Mouse (Mus musculus): ENCODE data around the gene Oxct1.
A peak's percentile ranks its signal among the peaks of the same experiment; 100 is the strongest.

Oxct1 gene

DNA sequence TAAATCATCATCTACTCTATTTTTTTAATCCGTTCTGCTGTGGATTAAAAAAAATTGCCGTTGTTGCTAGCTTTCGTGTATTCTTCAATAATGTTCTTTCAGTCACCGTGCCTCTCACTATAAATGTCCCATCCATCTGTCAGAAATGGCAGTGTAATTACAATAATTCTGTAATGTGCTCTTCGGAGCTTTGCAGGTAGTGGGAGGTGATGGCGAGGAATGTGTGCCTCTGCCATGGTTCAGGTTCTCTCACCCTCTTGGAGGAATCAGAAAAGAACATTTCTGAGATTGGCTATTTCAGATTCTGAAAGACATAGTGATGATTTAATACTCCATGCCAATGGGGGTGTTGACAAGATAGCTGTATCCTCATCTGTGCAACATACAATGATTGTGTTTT lies 93.8 kb downstream of the Oxct1 start:
- DNase-seq (ENCODE audit: low spot score): no peak

DNA sequence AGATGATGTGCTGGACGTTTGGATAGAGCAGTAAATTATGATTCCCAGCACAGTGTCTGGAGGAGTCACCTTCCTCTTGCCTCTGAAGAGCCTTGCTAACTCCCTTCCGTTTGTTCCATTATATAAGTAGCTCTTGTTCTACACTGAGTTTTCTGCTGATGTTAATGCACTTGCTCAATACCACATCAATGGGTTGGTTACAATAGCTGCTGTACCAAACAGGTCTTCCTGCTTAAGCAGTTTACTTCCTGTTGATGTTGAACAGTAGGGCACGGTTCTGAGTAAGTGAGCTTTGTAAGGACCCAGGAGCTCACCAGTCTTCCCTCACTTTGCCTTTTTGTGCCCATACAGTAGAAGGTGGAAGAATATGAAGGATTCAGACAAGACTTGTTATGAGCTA lies 98.5 kb downstream of the Oxct1 start:
- no peak for DNase-seq (ENCODE audit: low spot score)

DNA sequence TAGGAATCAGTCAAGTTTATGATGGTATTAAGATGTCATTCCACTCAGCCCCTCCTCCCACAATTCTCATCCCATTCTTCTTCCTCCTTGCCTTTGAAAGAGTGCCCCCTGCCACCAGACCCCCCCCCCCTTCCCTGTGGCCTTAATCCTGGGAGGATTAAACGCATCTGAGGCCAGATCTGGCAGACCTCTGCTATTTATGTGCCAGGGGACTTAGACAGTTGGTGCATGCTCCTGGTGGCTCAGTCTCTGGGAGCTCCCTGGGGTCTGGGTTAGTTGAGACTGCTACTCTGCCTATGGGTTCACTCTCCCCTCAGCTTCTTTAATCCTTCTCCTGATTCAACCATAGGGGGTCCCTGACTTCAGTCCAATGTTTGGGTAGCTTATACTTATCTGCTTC lies 112.3 kb downstream of the Oxct1 start:
- DNase-seq (ENCODE audit: low spot score): no peak

GRCm38 (mm10) chr15:4139516-4139915 lies 113.3 kb downstream of the Oxct1 start:
- peak; percentile 53 for DNase-seq (ENCODE audit: low spot score)

DNA sequence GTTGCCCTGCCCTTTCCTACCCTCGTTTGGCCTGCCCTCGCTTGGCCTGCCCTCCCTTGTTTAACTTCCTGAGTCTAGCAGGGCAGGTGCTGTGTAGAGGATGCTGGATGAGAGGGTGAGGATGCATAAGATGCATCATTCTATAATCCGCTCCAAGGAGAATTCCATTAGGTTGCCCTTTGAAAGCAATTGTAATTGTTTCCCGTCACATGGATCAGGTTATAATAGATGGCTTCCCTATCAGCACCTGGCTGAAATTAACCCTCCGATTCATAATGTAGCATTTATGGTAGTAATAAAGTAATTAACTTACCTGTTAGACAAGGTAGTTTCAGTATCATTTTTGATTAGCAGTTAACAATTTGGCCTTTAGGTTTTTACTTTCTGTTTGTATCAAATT lies 119.2 kb downstream of the Oxct1 start:
- no peak for DNase-seq (ENCODE audit: low spot score)

- no peak for DNase-seq (ENCODE audit: low spot score)
Measured at GRCm38 (mm10) chr15:4147700-4148099, 121.5 kb downstream of the Oxct1 start.

DNA sequence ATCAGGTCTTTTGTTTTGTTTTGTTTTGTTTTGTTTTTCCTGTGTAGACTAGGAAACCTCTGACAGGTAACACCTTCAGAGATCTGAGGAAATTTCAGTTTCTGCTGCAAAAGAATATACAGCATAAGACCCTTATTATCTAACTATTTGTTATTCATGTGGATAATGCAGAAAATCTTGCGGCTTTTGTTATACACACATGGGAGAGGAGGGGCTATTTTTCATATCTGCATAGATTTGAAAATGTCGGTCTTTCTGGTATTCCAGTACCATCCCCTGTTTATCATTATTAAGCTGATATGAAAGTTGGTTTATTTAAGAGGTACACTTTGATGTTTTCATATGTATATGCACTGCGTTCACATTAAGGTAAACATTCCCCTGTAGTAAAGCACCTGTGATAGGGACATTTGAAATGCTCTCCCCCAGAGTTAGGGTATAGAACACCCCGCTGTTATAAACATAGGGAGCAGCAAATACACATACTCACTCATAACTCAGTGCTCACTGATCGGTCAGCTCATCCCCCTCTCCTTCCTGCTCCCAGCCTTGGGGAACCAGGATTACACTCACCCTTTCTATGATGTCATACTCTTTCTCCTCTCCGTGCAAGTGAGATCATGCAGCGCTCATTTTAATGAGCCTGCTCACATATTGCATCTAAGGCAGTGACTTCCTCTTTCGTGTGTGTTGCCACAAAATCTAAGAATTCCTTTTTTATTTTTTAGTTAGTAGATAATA lies 122.6 kb downstream of the Oxct1 start:
- no peak for DNase-seq (ENCODE audit: low spot score)

GRCm38 (mm10) chr15:4154646-4155045 lies 128.5 kb downstream of the Oxct1 start:
- no peak for DNase-seq (ENCODE audit: low spot score)

GRCm38 (mm10) chr15:4167946-4168345 lies 141.8 kb downstream of the Oxct1 start:
- no peak for DNase-seq (ENCODE audit: low spot score)

- no peak for DNase-seq (ENCODE audit: low spot score)
Measured at GRCm38 (mm10) chr15:4171600-4171999, 145.4 kb downstream of the Oxct1 start.

- no peak for DNase-seq (ENCODE audit: low spot score)
Measured at GRCm38 (mm10) chr15:4197913-4198312, 171.7 kb downstream of the Oxct1 start.
